Mouse (Mus musculus) heart, adult 2 months (tissue): ENCODE data around the gene Gpd2. TPM values are rescaled to one million over a fixed set of nuclear protein-coding genes. Genes with fewer than 3 reads are reported as not detected.

Experiments
- DNase-seq, 2 experiments: peaks; one replicate each; pipeline ENCODE4 v3.0.0; 2021
- H3K27ac ChIP-seq: fragments of 200-600 bp; 2 replicates; pipeline ENCODE4 v1.8.1; 2022
- H3K27me3 ChIP-seq: fragments of 200-500 bp; 2 replicates; pipeline ENCODE4 v1.6.1; 2012; ENCODE audit warnings: mild to moderate bottlenecking, low read length, inconsistent platforms, mixed read lengths; ENCODE audit not compliant: control insufficient read depth, insufficient read depth
- H3K36me3 ChIP-seq: fragments of 200-500 bp; 2 replicates; pipeline ENCODE4 v1.6.1; 2012; ENCODE audit warnings: low read length, inconsistent platforms; ENCODE audit not compliant: control insufficient read depth, insufficient read depth
- H3K4me1 ChIP-seq: fragments of 200-500 bp; 2 replicates; pipeline ENCODE4 v1.6.1; 2011; ENCODE audit warnings: low read length; ENCODE audit not compliant: control insufficient read depth, insufficient read depth
- H3K4me3 ChIP-seq: fragments of 200-600 bp; 2 replicates; pipeline ENCODE4 v1.8.1; 2022
- H3K79me2 ChIP-seq: fragments of 200-500 bp; replicated peaks from 2 replicates; pipeline ENCODE4 v1.6.1; 2012; ENCODE audit warnings: mild to moderate bottlenecking, inconsistent platforms, low read length, moderate library complexity, mixed read lengths; ENCODE audit not compliant: control insufficient read depth, insufficient read depth
- H3K9ac ChIP-seq: fragments of 200-500 bp; 2 replicates; pipeline ENCODE4 v1.6.1; 2012; ENCODE audit warnings: low read depth, mild to moderate bottlenecking, control low read depth, inconsistent platforms, low read length, mixed read lengths
- CTCF ChIP-seq: fragments of 200-600 bp; IDR thresholded peaks from 2 replicates; pipeline ENCODE4 v1.8.1; 2022; ENCODE audit warnings: antibody characterized with exemption, mild to moderate bottlenecking, moderate library complexity
- EP300 ChIP-seq: fragments of 200-500 bp; IDR thresholded peaks from 2 replicates; pipeline ENCODE4 v1.6.1; 2011; ENCODE audit warnings: low read depth, low read length, control low read depth; ENCODE audit not compliant: insufficient read depth
- POLR2A ChIP-seq: fragments of 200-500 bp; IDR thresholded peaks from 2 replicates; pipeline ENCODE4 v1.6.1; 2011; ENCODE audit warnings: mild to moderate bottlenecking, low read depth, low read length, control low read depth; ENCODE audit not compliant: insufficient read depth
- WGBS: fragments of 180-500 bp; shearing (Covaris S2); methylation state at CpG from one replicate; pipeline ENCODE4 v1.1.7; 2018; 5-methylcytosine and 5-hydroxymethylcytosine counted together
- intact Hi-C: fragments of 180-260 bp; cut with DNase I; formaldehyde crosslinking; loops from one replicate; pipeline ENCODE4 v1.15.1; 2025
- polyA plus RNA-seq: library from polyadenylated mRNA; depleted of rRNA; stranded (reverse); fragments of >200 nt; gene quantifications from 2 replicates; pipeline ENCODE4 v1.2.3, GENCODE M21; 2012
- total RNA-seq, 2 experiments: library from RNA; stranded (reverse); gene quantifications; 2 replicates each; pipeline ENCODE4 v1.2.3; 2021

The Gpd2 gene
- total and polyA plus RNA-seq, 3 experiments: 8.7 to 16.0 (median 13.1) TPM

GRCm38 (mm10) chr2:57264912-57265311, 27.5 kb downstream of the Gpd2 start:
- no peak overlapping the region for H3K27ac ChIP-seq
- no peaks in the 10 kb centered on the region for H3K79me2 ChIP-seq
- H3K4me1 ChIP-seq: no peaks in the 10 kb centered on the region; the same call in 1 of the 2 replicates
- H3K4me3 ChIP-seq: no peak overlapping the region
- 82% methylated on average over 7 of the region's 7 CpGs for WGBS
- no peaks in the 10 kb centered on the region for H3K27me3 ChIP-seq
- TF ChIP-seq POLR2A (no peak), EP300 (no peak), CTCF (no peak)
- DNase-seq: no peak
- intact Hi-C loops: no loop called here
- no peaks in the 10 kb centered on the region for H3K36me3 ChIP-seq
- H3K9ac ChIP-seq: no peak overlapping the region

DNA sequence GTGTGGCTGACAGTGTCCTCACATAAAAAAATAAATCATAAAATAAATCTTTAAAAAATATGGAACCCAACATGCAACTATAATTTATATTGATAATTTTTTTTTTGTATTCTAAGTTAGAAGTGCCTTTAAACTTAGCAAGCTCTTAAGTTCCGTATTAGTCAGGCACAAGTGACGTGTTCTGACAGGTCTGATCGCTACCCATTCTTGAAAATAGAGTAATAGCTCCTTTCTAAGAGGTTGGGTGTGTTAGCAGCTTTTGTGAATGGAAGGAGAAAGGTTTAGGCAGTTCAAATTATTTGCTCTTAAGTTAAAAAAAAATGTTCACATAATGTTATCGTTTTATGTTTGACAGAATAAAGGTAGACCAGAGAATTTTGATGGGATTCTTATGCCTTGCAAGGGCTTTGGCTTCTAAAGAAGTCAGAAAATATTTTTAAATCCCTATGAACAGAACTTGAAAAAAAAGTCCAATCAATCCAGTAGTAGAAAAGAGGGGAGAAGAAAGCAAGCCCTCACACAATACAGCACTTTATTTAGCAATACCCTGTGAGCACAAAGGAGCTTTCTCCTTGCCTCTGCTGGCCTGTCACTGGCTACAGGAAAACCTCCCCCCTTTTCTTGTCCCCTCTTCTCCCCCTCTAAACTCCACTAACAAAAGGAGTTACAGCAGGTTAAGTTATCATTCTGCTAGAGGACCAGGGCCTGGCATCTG, 29.4 kb downstream of the Gpd2 start:
- Histone ChIP-seq H3K79me2 (no peaks in the 10 kb centered on the region), H3K4me1 (no peaks in the 10 kb centered on the region; the same call in 1 of the 2 replicates), H3K9ac (no peak overlapping the region), H3K27ac (no peak overlapping the region), H3K4me3 (no peak overlapping the region), H3K27me3 (no peaks in the 10 kb centered on the region), H3K36me3 (no peaks in the 10 kb centered on the region)
- TF ChIP-seq CTCF (no peak), EP300 (no peak), POLR2A (no peak)
- 93% methylated on average over 4 of the region's 4 CpGs for WGBS
- intact Hi-C loops: no loop called here
- no peak for DNase-seq

DNA sequence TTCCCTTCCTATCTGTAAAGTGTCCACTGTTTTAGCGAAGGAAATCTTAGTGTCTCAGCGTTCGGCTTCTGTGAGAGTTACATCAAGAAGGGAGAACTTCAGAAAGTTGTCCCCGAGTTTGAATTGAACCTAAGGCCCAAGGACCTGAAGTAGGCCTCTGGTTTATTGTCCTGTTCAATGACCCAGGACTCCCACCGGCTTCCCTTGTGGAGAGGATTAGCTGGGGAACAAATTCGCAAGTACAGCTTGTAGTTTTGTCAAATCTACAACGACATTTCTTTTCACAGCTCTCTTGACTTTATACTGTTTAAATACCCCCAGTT, 29.9 kb downstream of the Gpd2 start:
- Histone ChIP-seq H3K9ac (no peak overlapping the region), H3K4me1 (no peaks in the 10 kb centered on the region; the same call in 1 of the 2 replicates), H3K4me3 (no peak overlapping the region), H3K79me2 (no peaks in the 10 kb centered on the region), H3K27ac (no peak overlapping the region), H3K27me3 (no peaks in the 10 kb centered on the region), H3K36me3 (no peaks in the 10 kb centered on the region)
- no peak for DNase-seq
- intact Hi-C loops: no loop called here
- WGBS: 53% methylated on average over 7 of the region's 7 CpGs
- TF ChIP-seq CTCF: no peak
- no peak for TF ChIP-seq EP300
- no peak for TF ChIP-seq POLR2A

DNA sequence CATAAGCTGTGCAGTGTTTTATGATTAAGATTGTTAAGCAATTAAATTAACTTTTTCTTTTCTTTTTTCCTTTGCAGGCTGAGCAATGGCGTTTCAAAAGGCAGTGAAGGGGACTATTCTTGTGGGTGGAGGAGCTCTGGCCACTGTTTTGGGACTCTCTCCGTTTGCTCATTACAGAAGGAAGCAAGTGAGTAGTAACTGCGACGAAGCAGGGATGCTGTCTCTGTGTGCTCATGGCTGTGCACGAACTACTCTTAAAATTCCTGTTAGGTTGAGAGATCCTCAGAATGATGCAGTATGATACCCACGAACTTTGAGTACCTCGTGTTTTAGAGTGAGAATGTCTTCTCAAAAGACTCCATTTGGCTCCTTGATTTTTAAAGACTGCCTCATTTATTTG, 30.5 kb downstream of the Gpd2 start:
- no peak for DNase-seq
- Histone ChIP-seq H3K4me1 (no peaks in the 10 kb centered on the region; the same call in 1 of the 2 replicates), H3K4me3 (no peak overlapping the region), H3K27ac (no peak overlapping the region), H3K79me2 (no peaks in the 10 kb centered on the region), H3K36me3 (no peaks in the 10 kb centered on the region), H3K27me3 (no peaks in the 10 kb centered on the region), H3K9ac (no peak overlapping the region)
- intact Hi-C loops: no loop called here
- TF ChIP-seq CTCF: no peak
- no peak for TF ChIP-seq EP300
- TF ChIP-seq POLR2A: no peak
- 88% methylated on average over 7 of the region's 7 CpGs for WGBS

GRCm38 (mm10) chr2:57268839-57269238, 31.4 kb downstream of the Gpd2 start:
- no peaks in the 10 kb centered on the region for H3K36me3 ChIP-seq
- intact Hi-C loops: no loop called here
- H3K4me3 ChIP-seq: no peak overlapping the region
- TF ChIP-seq CTCF: no peak
- TF ChIP-seq POLR2A: no peak
- no peak for TF ChIP-seq EP300
- H3K9ac ChIP-seq: no peak overlapping the region
- no peaks in the 10 kb centered on the region for H3K4me1 ChIP-seq
- 75% methylated on average over 3 of the region's 3 CpGs for WGBS
- no peaks in the 10 kb centered on the region for H3K27me3 ChIP-seq
- no peak for DNase-seq
- H3K79me2 ChIP-seq: no peaks in the 10 kb centered on the region
- H3K27ac ChIP-seq: no peak overlapping the region

- H3K4me1 ChIP-seq: no peaks in the 10 kb centered on the region
- H3K79me2 ChIP-seq: no peaks in the 10 kb centered on the region
- H3K27me3 ChIP-seq: no peaks in the 10 kb centered on the region
- H3K27ac ChIP-seq: no peak overlapping the region
- intact Hi-C loops: no loop called here
- H3K9ac ChIP-seq: no peak overlapping the region
- 77% methylated on average over 13 of the region's 13 CpGs for WGBS
- no peak for DNase-seq
- no peaks in the 10 kb centered on the region for H3K36me3 ChIP-seq
- H3K4me3 ChIP-seq: no peak overlapping the region
- TF ChIP-seq POLR2A: no peak
- TF ChIP-seq CTCF: no peak
- TF ChIP-seq EP300: no peak
These were observed 32.4 kb downstream of the Gpd2 start for GRCm38 (mm10) chr2:57269690-57270435.
